Mouse (Mus musculus): Measurements from ENCODE around the gene 2310061I04Rik. TPM values are rescaled to one million over a fixed set of nuclear protein-coding genes. Genes with fewer than 3 reads are reported as not detected.

2310061I04Rik gene
- polyA plus RNA-seq, 1 experiment from 2014 or later, result 36.6 TPM

DNA sequence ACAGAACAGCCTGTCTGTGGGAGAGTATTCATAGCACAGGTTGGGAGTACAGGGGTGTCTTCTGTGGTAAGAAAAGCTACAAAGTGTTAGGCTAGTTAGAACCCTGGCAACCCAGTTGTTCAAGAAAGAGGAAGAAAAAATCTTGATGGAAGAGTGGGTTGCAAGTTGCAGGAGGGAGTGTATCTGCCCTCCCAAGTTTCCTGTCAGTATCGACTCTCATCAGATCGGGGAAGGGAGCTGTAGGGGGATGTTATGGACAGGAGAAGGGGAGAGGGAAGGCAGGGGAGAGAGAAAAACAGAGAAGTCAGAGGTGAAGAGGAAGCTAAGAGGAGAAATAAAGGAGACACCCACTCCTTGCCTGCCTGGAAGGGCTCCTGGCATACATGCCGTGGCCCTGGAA lies 3.4 kb upstream of the 2310061I04Rik start:
- 91% methylated on average over 3 of the region's 3 CpGs for WGBS
- no peak overlapping the region for H3K4me2 ChIP-seq (ENCODE audit: low read length)
- H3K9me3 ChIP-seq (replicated peaks; ENCODE audit: low read length), result no peaks in the 10 kb centered on the region
- peaks cover 2% of the 10 kb centered on the region; the same call in 1 of the 2 replicates for H3K4me1 ChIP-seq (replicated peaks; ENCODE audit: insufficient read depth, low read length)
- H3K36me3 ChIP-seq (ENCODE audit: insufficient read depth, low read length), result peaks cover 16% of the 10 kb centered on the region
- H3K27ac ChIP-seq, result no peak overlapping the region
- no peaks in the 10 kb centered on the region for H3K27me3 ChIP-seq (ENCODE audit: insufficient read depth, low read length)
- DNase-seq (ENCODE audit: low spot score) (no peak), ATAC-seq (replicated peaks; ENCODE audit: low FRiP score, low read depth) (no peak)
- H3K4me3 ChIP-seq (replicated peaks; ENCODE audit: low read depth, low read length), result no peak overlapping the region
- no peak overlapping the region for H3K9ac ChIP-seq (ENCODE audit: low read depth, low read length)
- TF ChIP-seq CTCF (IDR thresholded peaks at IDR 0.05; ENCODE audit: low read depth), result no peak

DNA sequence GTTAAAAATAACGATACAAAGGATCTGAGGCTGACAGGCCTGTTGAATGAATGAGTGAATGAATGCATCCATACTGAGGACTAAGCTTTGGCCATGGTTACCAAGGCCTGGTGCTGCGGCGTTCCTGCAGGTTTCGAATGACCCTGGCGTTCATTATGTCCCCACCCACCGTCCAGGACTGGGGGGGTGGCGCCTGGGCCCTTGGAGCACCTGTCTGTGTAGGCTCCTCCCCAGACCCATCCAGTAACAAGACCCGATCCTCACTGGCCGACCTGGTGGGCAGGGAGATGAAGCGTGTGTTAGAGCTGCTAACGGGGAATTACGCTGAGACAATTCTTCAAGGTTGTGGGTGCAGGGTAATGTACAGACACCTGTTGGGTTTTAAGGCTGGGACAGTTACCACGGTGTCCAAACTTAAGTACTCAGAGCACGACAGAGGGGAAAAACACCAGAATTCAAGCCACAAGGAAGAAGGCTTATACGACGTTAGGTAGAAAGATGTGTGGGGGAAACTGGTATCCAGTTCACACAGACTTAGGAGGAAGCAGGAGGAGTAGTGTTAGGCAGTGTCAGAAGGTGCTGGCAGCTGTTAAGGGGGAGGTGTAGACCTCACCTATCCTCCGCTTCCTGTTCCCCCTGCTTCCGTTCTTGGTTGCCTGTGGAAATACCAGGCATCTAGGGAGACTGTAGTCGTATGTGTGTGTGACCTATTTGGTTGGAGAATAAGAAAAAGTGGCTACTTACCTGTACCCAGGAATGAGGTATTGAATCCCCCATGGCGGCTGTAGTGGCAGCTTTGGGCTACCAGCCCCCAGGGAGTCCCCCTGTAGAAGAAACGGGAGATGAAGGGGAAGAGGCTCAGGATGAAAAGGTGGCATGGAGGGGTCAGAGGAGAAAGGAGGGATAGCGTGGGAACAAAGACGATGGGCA lies 678 bp upstream of the 2310061I04Rik start:
- H3K27me3 ChIP-seq (ENCODE audit: insufficient read depth, low read length), result no peaks in the 10 kb centered on the region
- H3K9me3 ChIP-seq (replicated peaks; ENCODE audit: low read length), result no peaks in the 10 kb centered on the region
- H3K9ac ChIP-seq (ENCODE audit: low read depth, low read length), result peak overlapping the region; percentile 38; the same call in 1 of the 2 replicates
- H3K27ac ChIP-seq, result 0 out of 2 replicates have a peak overlapping the region, but pooled peaks have one; percentile 3
- 0 out of 2 replicates have a peak overlapping the region, but pooled peaks have one; percentile 88 for H3K4me3 ChIP-seq (replicated peaks; ENCODE audit: low read depth, low read length)
- ATAC-seq (replicated peaks; ENCODE audit: low FRiP score, low read depth), result peak; percentile 56
- H3K36me3 ChIP-seq (ENCODE audit: insufficient read depth, low read length), result peaks cover 10% of the 10 kb centered on the region; the same call in 1 of the 2 replicates
- H3K4me1 ChIP-seq (replicated peaks; ENCODE audit: insufficient read depth, low read length), result peaks cover 4% of the 10 kb centered on the region; the same call in 1 of the 2 replicates
- H3K4me2 ChIP-seq (ENCODE audit: low read length), result peak overlapping the region; percentile 91; the same call in 1 of the 2 replicates
- no peak for TF ChIP-seq CTCF (IDR thresholded peaks at IDR 0.05; ENCODE audit: low read depth)
- no peak for DNase-seq (ENCODE audit: low spot score)
- WGBS, result 37% methylated on average over 23 of the region's 23 CpGs

DNA sequence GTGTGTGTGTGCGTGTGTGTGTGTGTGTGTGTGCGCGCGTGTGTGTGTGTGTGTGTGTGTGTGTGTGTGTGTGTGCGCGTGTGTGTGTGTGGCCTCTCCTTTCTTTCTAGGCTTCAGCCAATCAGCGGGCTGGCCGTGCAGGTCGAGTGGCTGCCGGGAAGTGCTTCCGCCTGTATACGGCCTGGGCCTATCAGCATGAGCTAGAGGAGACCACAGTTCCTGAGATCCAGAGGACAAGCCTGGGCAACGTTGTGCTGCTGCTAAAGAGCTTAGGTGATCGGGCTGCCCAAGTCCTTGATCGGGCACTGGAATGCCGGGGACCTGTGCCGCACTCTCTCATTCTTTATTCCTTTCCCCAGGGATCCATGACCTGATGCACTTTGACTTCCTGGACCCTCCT lies 9.5 kb downstream of the 2310061I04Rik start:
- WGBS, result 90% methylated on average over 13 of the region's 17 CpGs
- DNase-seq (ENCODE audit: low spot score) (no peak), ATAC-seq (replicated peaks; ENCODE audit: low FRiP score, low read depth) (no peak)
- Histone ChIP-seq H3K4me1 (replicated peaks; ENCODE audit: insufficient read depth, low read length) (no peaks in the 10 kb centered on the region), H3K27me3 (ENCODE audit: insufficient read depth, low read length) (no peaks in the 10 kb centered on the region), H3K4me2 (ENCODE audit: low read length) (no peak overlapping the region), H3K4me3 (replicated peaks; ENCODE audit: low read depth, low read length) (no peak overlapping the region), H3K36me3 (ENCODE audit: insufficient read depth, low read length) (peaks cover 81% of the 10 kb centered on the region), H3K27ac (no peak overlapping the region), H3K9ac (ENCODE audit: low read depth, low read length) (no peak overlapping the region), H3K9me3 (replicated peaks; ENCODE audit: low read length) (no peaks in the 10 kb centered on the region)
- TF ChIP-seq CTCF (IDR thresholded peaks at IDR 0.05; ENCODE audit: low read depth), result no peak

GRCm38 (mm10) chr17:35883777-35884176 lies 13.5 kb downstream of the 2310061I04Rik start:
- 96% methylated on average over 14 of the region's 14 CpGs for WGBS
- no peak for TF ChIP-seq CTCF (IDR thresholded peaks at IDR 0.05; ENCODE audit: low read depth)

DNA sequence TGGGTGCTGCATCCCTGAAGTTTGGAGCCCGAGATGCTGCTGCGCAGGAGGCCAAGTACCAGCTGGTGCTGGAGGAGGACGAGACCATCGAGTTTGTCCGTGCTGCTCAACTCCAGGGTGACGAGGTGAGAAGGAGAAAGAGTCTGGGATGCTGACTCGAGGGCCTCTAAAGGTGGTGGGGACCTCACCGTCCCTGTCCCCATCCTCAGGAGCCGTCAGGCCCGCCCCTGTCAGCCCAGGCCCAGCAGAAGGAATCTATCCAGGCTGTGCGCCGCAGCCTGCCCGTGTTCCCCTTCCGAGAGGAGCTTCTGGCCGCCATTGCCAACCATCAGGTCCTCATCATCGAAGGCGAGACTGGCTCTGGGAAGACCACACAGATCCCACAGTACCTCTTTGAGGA lies 14.3 kb downstream of the 2310061I04Rik start:
- WGBS, result 93% methylated on average over 17 of the region's 17 CpGs
- DNase-seq (ENCODE audit: low spot score) (no peak), ATAC-seq (replicated peaks; ENCODE audit: low FRiP score, low read depth) (no peak)
- Histone ChIP-seq H3K4me1 (replicated peaks; ENCODE audit: insufficient read depth, low read length) (no peaks in the 10 kb centered on the region; the same call in 1 of the 2 replicates), H3K4me3 (replicated peaks; ENCODE audit: low read depth, low read length) (no peak overlapping the region), H3K9me3 (replicated peaks; ENCODE audit: low read length) (no peaks in the 10 kb centered on the region), H3K9ac (ENCODE audit: low read depth, low read length) (no peak overlapping the region), H3K4me2 (ENCODE audit: low read length) (no peak overlapping the region), H3K36me3 (ENCODE audit: insufficient read depth, low read length) (peaks cover 53% of the 10 kb centered on the region), H3K27ac (no peak overlapping the region), H3K27me3 (ENCODE audit: insufficient read depth, low read length) (no peaks in the 10 kb centered on the region)
- TF ChIP-seq CTCF (IDR thresholded peaks at IDR 0.05; ENCODE audit: low read depth), result no peak

More at GRCm38 (mm10) chr17:35883777-35884176, 13.5 kb downstream of the 2310061I04Rik start:
- DNase-seq (ENCODE audit: low spot score) (no peak), ATAC-seq (replicated peaks; ENCODE audit: low FRiP score, low read depth) (no peak)
- Histone ChIP-seq H3K9me3 (replicated peaks; ENCODE audit: low read length) (no peaks in the 10 kb centered on the region), H3K27ac (no peak overlapping the region), H3K4me2 (ENCODE audit: low read length) (no peak overlapping the region), H3K36me3 (ENCODE audit: insufficient read depth, low read length) (peaks cover 61% of the 10 kb centered on the region), H3K27me3 (ENCODE audit: insufficient read depth, low read length) (no peaks in the 10 kb centered on the region), H3K9ac (ENCODE audit: low read depth, low read length) (no peak overlapping the region), H3K4me1 (replicated peaks; ENCODE audit: insufficient read depth, low read length) (no peaks in the 10 kb centered on the region; the same call in 1 of the 2 replicates), H3K4me3 (replicated peaks; ENCODE audit: low read depth, low read length) (no peak overlapping the region)

DNA sequence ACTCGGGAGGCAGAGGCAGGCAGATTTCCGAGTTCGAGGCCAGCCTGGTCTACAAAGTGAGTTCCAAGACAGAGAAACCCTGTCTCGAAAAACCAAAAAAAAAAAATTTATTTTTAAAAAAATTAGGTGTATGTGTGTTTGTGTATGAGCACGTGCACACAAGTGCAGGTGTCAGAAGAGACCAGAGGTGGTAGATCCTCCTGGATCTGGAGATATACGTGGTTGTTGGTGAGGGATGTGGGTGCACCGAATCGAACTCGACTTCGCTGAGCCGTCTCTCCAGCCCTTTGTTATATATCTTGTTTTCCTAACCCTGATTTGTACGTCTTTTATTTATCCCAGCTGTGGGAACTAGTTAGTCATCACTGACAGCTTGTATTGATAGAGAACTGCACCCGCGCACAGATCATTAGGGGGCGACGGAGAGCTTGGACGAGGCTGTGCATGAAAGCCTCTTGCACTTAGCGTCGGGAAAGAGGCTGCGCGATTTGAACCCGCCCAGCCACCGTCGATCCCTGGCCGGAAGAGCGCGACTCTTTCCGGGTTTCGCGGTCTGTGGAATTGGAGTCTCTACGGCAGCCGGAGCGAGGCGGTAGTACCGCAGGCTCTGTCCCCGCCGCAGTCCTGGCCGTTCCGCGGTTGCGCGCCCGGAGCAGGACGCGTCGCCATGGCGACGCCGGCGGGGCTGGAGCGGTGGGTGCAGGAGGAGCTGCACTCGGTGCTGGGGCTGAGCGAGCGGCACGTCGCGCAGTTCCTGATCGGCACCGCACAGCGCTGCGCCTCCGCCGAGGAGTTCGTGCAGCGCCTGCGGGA lies 17.8 kb downstream of the 2310061I04Rik start, which contains the start of gene Dhx16:
Gene Dhx16 (plus strand): TSS at position 575 of the 813 bp plus-strand sequence.
- Histone ChIP-seq H3K27me3 (ENCODE audit: insufficient read depth, low read length) (no peaks in the 10 kb centered on the region), H3K9ac (ENCODE audit: low read depth, low read length) (peak within 1 kb of the TSS; percentile 84), H3K4me1 (replicated peaks; ENCODE audit: insufficient read depth, low read length) (no peaks in the 10 kb centered on the region; the same call in 1 of the 2 replicates), H3K36me3 (ENCODE audit: insufficient read depth, low read length) (peaks cover 27% of the 10 kb centered on the region; the same call in 1 of the 2 replicates), H3K4me2 (ENCODE audit: low read length) (peak within 1 kb of the TSS; percentile 85), H3K9me3 (replicated peaks; ENCODE audit: low read length) (no peaks in the 10 kb centered on the region), H3K4me3 (replicated peaks; ENCODE audit: low read depth, low read length) (peak within 1 kb of the TSS; percentile 97), H3K27ac (peak within 1 kb of the TSS; percentile 69)
- DNase-seq (ENCODE audit: low spot score) (peak; percentile 97), ATAC-seq (replicated peaks; ENCODE audit: low FRiP score, low read depth) (peak; percentile 92)
- 5% methylated on average over 66 of the region's 66 CpGs for WGBS
- TF ChIP-seq CTCF (IDR thresholded peaks at IDR 0.05; ENCODE audit: low read depth), result peak; percentile 83

Measured in kidney, postnatal 0 days (tissue).